Mouse (Mus musculus): ENCODE data around the gene Amigo2.

DNA sequence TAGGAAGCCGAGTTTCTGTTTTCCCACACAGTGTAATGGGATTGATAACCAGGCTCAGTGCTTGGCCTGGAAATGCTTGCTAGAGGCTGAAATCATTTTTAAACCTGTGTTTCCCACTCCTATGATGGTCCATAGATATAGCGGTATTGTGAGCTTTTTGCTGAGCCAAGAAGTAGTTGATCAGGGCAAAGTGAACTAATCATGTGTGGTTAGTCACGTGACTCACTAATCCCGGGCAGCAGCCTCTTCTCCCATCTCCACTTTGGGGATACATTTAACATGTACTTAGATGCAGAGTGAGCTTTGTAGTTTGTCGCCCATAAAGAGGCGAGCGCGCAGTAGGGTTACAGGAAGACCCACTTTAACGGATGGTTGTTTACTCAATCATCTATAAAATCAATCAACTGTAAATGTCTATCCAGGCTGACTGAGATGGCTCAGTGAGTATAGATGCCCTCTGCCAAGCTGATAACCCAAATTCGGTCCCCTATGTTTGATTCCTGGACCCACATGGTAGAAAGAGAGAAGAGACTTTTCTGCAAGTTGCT lies 38.7 kb upstream of the Amigo2 start:
- TF ChIP-seq CTCF (conservative IDR thresholded peaks at IDR 0.05; ENCODE audit: insufficient read depth, insufficient read length, low read depth, low read length) = no peak
- no peak for TF ChIP-seq POLR2A (IDR thresholded peaks at IDR 0.05; ENCODE audit: low read depth, low read length)

All from kidney, adult 2 months (tissue).